Mouse (Mus musculus) monocyte, adult 5-6 weeks (primary cell): Measurements from ENCODE around the gene Pacs2. TPM values are rescaled to one million over a fixed set of nuclear protein-coding genes. Genes with fewer than 3 reads are reported as not detected.

Experiments
- ATAC-seq: fragments of 153-309, 156-312 bp; replicated peaks from 2 replicates; pipeline ENCODE4 v1.8.0; 2017; ENCODE audit warnings: mild to moderate bottlenecking; ENCODE audit not compliant: low TSS enrichment, insufficient number of reproducible peaks, severe bottlenecking, poor library complexity, low FRiP score
- total RNA-seq: library from RNA; stranded (forward); fragments of 200-1000, 200-491, 200-594 nt; gene quantifications from 3 replicates; pipeline ENCODE4 v1.2.3, GENCODE M21; 2017

Gene Pacs2
- 20.5 to 30.3 TPM (median 27.8 TPM) in 3 replicates for total RNA-seq

DNA sequence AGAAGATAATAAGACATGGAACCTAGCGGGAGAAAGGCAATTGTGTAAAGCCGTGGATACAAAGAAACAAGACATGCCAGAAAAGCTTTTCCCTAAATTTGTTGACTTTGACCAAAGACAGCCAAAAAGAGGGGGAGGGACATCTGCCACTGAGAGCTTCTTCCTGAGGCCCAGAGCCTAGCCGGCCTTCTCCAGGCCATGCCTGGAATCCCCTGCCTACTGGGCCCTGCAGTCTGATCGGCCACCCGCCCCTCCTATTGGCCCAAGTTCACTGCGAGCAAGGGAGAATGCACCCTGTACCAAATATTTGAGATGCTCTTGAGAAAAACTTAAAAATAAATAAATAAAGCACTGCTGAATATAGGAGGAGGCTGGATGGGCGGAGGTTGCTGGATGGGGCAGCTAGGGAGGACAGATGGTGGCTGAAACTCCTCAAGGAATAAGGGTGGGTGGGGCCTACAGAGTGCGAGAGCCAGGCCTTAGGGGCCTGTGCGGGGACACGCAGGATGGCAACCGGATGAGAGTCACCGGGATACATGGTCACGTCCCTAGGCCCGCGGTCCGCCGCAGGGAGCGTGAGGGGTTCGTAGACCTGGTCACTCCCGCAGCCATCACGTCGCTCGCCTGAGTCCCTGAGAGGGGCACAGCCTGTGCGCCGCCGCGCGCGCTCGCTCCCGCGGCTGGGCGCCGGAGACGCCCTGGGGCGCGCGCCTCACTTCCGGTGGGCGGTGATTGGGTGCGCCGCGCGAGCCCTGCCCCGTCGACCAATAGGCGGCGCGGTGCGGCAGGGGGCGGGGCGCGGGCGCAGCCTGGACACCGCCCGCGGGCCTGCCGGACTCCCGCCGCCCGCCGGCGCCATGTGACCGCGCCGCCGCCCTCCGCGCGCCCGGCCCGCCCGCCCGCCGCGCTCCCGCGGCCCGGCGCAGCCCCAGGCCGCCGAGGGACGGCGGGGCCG is at the start of gene Pacs2:
TSS of gene Pacs2 (plus strand) at position 905 of the 955 bp plus-strand sequence.
- peak; percentile 59 for ATAC-seq

DNA sequence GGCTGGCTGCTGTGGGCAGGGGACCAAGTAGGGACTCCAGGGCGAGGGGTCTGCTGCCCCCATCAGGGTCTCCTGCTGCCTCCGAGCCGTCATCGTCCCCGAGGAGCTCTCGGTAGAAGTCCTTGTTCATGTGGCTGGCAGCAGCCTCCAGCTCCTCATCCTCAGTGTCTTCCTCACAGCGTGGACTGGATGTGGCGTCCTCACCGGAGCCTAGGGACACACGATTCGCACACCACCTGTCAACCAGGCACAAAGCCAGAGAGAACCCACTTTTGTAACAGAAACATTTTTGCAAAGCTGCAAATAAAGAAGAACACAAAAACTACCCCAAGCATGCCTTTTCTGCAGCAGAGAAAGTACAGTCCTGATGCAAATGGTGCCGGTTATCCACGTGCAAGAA is 48.5 kb upstream of the Pacs2 start:
- ATAC-seq, result no peak

DNA sequence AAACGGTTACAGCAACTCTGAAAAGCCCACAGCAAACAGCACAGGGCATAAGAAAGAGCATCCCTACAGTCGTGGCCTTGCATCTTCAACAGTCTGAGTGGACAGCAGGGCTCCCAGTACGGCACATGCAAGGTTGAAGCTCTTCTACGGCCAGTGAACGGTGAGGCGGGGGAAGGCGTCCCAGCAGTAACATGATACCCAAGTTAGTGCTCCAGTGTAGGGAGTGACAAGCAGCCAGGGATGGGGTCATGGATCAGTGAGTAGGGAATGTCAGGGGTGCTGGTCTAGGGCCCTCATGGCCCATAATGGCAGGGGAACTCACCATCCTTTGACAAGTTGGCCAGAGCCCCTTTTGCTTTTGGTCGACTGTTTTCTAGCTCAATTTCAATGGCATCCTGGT is 45.4 kb upstream of the Pacs2 start:
- ATAC-seq, result no peak

DNA sequence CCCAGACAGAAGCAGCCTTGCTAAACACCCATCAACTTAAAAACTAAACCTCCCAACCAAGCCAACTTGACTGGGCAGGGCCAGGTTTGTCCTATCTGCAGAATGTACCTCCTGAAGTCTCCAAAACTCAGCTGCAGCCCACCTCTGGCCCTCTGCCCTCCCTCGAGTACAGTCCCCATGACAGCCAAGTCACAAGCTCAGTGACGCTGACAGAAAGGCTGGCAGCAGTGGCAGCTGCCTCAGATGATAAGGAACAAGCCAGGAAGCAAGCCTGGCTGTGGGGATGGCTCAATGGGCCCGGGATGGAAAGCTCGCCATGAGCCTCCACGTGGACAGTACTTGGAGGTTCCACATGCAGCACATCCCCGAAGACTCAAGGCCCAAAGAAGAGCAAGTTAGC is 44.7 kb upstream of the Pacs2 start:
- ATAC-seq, result no peak

DNA sequence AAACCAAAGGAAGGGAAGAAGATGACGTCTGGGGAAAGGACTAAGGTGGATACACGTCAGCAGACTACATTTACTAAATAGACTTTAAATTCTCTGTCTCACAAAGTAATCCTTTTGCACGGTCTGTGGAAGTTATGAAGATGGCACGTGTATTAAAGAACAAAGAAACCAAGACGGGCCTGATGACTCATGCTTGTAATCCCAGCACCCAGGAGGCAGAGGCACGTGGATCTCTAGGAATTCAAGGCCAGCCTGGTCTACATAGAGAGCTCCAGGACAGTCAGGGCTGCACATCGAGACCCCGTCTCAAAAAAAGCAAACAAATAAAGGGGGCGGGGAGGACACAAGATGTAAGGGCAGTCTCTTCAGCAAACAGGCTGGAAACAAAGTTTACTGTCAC is 39.6 kb upstream of the Pacs2 start:
- ATAC-seq, result no peak

DNA sequence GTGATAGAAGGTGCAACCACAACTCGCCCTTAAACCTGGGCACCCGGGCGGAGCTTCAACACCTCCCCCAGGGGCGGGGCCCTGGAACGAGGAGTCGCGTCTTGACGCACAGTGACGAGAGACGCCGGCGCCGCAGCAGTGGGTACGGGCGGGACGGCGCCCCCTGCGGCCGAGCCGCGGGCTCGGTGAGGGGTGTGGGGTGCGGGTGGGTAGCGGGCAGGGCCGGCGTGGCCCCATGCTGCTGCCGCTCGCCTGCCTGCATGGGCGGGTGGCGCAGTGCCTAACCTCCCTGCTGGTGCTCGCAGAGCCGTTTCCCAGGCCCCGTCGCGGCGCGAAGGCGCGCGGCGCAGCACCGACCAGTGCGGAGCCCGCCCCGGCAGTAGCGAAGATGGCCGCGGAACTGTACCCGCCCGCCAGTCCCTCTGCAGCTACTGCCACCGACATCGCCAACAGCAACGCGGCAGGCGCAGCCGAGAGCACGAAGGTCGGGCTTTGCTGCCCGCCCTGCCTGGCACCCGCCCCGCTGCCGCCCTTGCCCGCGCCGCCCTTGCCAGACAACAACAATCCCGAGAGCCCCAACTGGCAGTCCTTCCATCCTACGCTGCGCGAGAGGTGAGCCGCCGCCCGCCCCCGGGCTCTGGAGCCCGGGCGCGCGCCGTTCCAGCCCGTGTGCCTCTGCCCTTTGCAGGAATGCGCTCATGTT is 37.8 kb upstream of the Pacs2 start, which contains the start of gene Btbd6:
TSS of gene Btbd6 (plus strand) at position 112 of the 703 bp plus-strand sequence.
- 0 out of 2 replicates have a peak, but pooled peaks have one; percentile 47 for ATAC-seq

DNA sequence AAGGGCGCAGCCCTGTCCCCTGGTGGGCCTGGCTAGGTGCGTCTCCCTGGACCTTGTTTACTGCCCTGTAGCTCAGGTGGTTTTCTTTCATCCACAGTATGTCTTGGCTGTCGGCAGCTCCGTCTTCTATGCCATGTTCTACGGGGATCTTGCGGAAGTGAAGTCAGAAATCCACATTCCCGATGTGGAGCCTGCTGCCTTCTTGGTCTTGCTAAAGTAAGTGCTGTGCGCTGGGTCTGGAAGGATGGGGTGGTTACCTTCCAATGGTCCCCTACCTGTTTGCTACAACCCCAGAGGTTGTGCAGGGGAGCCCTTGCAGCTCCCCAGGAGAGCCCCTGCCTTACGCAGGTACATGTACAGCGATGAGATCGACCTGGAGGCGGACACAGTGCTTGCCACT is 37.2 kb upstream of the Pacs2 start:
- ATAC-seq, result no peak

DNA sequence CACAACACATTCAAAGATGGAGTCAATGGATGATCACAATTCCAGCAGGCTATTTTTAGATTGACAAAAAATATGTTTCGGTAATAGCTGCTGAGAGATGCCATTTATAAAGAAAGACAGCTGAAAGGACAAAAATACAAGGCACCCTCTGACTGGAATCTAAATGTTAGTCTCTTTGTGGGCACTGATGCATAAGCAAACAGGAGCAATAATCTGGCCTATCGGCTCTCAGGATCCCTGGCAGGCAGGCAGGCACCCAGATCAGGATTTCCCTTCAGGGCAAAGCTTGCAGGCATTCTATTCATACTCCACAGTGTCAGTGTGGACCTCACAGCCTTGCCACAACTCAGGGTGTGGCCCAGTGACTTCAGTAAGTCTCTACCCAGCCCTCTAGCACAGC is 32.3 kb upstream of the Pacs2 start:
- no peak for ATAC-seq

DNA sequence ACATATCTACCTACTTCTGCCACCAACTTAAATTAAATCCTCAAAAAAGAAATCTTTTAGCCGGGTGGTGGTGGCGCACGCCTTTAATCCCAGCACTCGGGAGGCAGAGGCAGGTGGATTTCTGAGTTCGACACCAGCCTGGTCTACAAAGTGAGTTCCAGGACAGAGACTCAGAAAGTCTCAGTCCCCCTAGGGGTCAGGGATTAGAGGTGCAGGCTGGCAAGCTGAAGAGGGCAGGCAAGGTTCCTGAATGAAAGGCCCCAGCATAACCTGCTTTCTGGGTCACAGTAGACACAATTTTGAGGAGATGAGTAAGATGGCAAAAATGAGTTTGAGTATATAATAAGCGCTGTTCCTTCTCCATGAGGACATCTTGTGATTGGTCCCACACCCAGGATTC is 29.0 kb upstream of the Pacs2 start:
- no peak for ATAC-seq

DNA sequence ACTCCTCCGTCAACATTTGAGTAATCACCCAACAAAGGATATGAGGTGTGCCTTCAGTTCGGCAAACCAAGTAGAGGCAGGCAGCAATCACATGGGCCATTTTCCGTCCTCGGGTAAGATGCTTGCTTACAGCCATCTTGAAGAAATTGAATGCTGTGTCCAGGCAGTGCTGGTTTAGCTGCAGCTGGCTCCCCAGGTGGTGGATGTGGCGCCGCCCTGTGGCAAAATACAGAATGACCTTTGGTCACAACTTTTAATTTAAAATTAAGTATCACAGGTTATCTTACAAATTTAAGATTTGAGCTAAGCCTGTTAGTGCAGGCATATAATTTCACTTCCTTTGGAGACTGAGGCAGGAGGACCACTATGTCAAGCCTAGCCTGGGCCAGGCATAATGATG is 26.4 kb upstream of the Pacs2 start:
- ATAC-seq, result 0 out of 2 replicates have a peak, but pooled peaks have one; percentile 36

DNA sequence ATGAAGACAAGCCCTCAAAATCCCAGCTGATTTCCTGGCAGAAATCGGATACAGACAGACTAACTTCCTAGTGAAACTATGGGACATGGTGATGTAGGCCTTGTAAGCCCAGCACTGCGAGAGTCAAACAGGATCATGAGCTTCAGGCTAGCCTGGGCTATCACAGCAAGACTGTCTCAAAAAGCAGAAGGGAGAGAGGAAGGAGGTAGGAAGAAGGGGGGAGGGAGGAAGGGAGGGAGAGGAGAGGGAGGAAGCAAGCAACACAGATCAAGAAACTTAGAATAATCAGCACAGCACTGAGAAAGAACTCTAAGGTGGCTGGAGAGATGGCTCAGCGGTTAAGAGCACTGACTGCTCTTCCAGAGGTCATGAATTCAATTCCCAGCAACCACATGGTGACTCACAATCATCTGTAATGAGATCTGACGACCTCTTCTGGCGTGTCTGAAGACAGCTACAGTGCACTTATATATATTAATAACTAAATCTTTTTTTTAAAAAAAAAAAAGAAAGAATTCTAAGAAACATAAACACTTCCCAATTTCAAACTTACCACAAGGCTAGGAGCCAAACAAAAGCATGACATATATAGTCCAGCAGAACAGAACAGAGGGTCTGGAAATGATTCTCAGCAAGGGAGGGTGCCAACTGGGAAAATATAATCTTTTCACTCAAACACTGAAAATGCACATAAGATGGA is 23.5 kb upstream of the Pacs2 start:
- no peak for ATAC-seq

DNA sequence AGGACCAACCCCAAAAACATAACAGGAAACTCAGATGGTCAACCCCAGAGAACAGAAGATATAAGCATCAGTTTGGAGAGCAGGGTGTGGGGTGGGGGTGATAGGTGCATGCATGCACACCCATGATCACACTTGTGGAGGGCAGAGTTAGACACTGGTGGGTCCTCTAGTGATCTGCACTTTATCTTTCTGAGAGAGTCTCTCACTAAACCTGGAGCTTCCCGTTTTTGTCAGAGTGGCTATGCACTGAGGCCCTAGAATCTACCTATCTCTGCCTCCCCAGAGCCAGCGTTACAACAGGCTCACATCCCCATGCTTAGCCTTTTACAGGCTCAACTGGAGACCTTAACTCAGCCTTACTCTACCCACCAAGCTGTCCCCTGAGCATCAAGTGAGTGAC is 22.9 kb upstream of the Pacs2 start:
- no peak for ATAC-seq

DNA sequence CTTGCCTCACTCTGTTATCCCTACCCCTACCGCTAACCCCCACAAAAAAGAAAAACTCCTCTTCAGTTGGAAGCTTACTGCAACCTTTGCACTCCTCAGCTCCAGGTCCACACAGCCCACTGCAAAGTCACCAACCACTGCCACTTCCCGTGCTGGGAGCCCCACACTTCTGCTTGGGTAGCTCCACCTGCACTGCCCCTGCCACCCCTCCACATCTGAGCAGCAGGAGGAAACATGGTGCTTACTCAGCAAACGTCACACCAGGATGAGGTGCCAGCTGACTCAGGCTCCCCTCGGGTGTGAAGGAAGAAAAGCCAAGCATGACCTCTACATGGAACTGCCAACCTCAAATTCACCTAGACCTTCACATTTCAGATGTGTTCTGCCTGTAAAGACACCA is 20.2 kb upstream of the Pacs2 start:
- no peak for ATAC-seq

DNA sequence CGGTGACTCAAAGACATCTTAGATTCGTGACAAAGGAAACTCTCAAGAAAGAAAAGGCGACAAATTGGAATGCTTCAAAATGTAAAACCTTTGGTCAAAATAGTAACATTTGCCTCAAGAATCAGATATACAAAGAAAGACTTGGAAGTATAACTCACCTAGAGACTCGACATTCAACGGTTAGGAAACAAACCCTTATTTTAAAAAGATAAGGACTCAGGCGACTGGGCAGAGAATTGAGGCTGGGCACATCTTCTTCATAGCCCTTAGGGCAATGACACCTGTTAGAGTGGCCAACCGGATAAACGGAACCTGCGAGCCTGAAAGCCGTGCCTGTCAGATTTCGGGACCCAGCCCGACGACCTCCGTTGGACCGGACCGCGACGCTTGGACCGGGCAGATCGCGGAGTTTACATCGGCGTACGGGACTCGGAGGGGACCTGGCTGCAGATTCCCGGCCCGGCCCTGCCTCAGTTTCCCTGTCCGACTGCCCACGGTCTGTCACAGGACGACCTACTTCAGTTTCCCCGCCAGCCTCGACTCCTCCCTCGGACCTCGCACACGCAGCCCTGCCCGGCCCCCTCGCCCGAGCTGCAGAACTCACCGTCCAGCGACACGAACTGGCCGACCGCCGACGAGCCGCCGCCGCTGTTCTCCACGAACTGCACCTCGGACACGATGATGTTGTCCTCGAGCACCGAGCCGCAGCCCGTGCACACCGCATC is 14.6 kb upstream of the Pacs2 start:
- 0 out of 2 replicates have a peak, but pooled peaks have one; percentile 11 for ATAC-seq

DNA sequence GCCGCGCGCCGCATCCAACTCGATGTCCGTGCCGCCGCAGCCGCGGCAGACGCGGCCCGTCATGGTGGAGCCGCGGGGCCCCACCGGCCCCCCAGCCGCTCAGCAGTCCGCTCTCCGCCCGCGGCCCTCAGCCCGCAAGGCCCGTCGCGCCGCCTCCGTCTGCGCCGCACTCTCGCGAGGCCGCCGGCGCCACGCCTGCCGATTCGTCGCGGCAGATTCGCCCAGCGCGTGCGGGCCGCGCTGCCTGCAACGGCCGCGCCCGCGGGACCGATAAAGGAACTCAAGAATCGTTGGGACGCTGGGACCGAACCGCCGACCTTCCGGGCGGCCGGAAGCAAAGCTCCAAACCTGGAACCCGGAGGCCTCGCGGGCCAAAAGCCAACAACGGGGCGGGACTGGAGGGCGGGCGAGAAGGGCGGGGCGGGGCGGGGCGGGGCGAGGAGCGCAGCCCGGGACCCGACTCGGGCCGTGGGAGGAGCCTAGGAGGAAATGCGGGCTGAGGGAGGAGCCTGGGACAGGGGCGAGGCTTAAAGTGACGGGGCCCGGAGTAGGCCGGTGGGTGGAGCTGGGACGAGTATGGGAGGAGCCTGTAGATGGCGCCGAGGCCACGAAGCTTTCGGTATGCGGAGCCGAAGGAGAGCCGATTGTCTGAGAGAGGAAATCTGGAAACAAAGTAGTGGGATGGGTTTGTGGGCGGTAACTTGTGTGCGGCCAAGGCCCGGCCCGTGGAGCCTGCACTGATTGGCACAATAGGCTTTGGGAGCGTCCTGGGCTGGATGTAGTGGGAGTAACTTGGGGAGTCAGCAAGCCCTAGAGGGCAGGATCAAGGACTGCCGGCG is 13.8 kb upstream of the Pacs2 start, which contains the start of gene Brf1:
TSS of gene Brf1 (minus strand) at position 411 of the 839 bp plus-strand sequence.
- peak; percentile 94 for ATAC-seq

DNA sequence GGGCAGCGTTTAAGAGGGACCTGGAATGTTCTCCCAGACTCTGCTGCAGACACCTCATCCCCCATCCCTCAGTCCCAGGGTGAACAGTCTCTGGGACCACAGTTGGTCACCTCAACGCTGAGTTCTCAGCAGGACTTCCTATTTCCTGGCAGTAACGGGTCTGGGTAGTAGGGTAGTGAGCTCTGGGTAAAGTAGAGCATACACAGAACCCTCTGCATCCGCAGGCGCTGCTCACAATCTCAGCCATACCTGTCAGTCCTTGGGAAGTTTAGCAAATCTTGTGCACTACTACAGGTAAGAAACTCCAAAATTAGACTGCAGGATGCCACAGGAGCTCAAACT is 13.2 kb upstream of the Pacs2 start:
- ATAC-seq, result no peak

DNA sequence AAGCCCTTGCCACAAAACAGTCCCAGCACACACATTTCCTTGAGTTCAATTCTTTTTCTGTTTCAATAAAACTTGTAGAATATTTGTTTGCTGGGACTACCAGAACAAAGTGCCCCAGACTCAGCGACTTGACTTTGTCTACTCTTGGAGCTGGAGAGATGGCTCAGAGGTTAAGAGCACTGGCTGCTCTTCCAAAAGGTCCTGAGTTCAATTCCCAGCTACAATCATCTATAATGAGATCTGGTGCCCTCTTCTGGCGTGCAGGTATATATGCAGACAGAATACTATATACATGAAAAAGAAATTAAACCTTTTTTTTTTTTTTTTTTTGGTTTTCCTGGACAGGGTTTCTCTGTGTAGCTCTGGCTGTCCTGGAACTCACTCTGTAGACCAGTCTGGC is 11.6 kb upstream of the Pacs2 start:
- ATAC-seq, result no peak

DNA sequence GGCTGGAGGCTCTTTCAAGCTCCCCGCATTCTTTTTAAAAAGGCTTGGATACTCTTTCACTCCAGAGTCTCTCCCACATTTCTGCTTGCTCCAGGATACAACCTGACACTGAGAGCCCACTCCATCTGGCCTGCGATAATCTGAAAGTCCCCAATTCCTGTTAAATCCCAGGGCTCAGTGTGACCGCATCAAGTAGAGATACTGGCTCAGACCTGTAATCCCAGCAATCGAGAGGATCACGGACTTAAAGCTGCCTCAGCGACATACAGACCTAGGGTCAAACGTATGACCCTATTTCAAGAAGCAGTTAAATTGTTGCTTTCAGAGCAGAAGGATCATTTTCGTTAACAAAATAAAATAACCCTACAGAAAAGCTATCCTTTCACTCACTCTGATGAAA is 10.3 kb upstream of the Pacs2 start:
- no peak for ATAC-seq
